Mouse (Mus musculus) limb, embryonic 11.5 days (tissue): ENCODE measurements around the gene Ndufa1. TPM values are rescaled to one million over a fixed set of nuclear protein-coding genes. Genes with fewer than 3 reads are reported as not detected.
A peak's percentile ranks its signal among the peaks of the same experiment; 100 is the strongest.
"Not testable (repeated sequence)": the region's sequence is repeated elsewhere in the genome, so short reads cannot be mapped to it uniquely, and the experiment has no call there.

ENCODE experiments used
- ATAC-seq: fragments of 200-750 bp; cut with Nextera tagmentation; 2 replicates; pipeline ENCODE4 v1.8.0; 2017; ENCODE audit warnings: low read depth; ENCODE audit not compliant: insufficient number of reproducible peaks, low FRiP score, low TSS enrichment
- DNase-seq: peaks from one replicate; pipeline ENCODE4 v3.0.0-alpha.2; 2015; ENCODE audit warnings: low spot score
- H3K27ac ChIP-seq: fragments of 300-500 bp; sonication (generic); replicated peaks from 2 replicates; pipeline ENCODE4 v1.5.1; 2014; ENCODE audit warnings: low read depth, mild to moderate bottlenecking, low read length
- H3K27me3 ChIP-seq: fragments of 300-500 bp; sonication (generic); 2 replicates; pipeline ENCODE4 v1.6.1; 2014; ENCODE audit warnings: mild to moderate bottlenecking, low read length, mixed read lengths; ENCODE audit not compliant: control insufficient read depth, insufficient read depth
- H3K36me3 ChIP-seq: fragments of 300-500 bp; sonication (generic); 2 replicates; pipeline ENCODE4 v1.6.1; 2014; ENCODE audit warnings: mild to moderate bottlenecking, low read length, moderate library complexity, mixed read lengths; ENCODE audit not compliant: control insufficient read depth, insufficient read depth
- H3K4me1 ChIP-seq: fragments of 300-500 bp; sonication (generic); 2 replicates; pipeline ENCODE4 v1.6.1; 2014; ENCODE audit warnings: low read length, mixed read lengths; ENCODE audit not compliant: control insufficient read depth, insufficient read depth
- H3K4me2 ChIP-seq: fragments of 300-500 bp; sonication (generic); 2 replicates; pipeline ENCODE4 v1.6.1; 2014; ENCODE audit warnings: low read depth, mild to moderate bottlenecking, moderate library complexity; ENCODE audit not compliant: severe bottlenecking
- H3K4me3 ChIP-seq: fragments of 300-500 bp; sonication (generic); 2 replicates; pipeline ENCODE4 v1.5.1; 2014; ENCODE audit warnings: low read depth, low read length
- H3K9ac ChIP-seq: fragments of 300-500 bp; sonication (generic); 2 replicates; pipeline ENCODE4 v1.6.1; 2014; ENCODE audit warnings: mild to moderate bottlenecking, low read length
- H3K9me3 ChIP-seq: fragments of 300-500 bp; sonication (generic); 2 replicates; pipeline ENCODE4 v1.6.1; 2016; ENCODE audit warnings: low read length; ENCODE audit not compliant: control insufficient read depth
- WGBS: fragments of 180-500 bp; shearing (Covaris S2); extraction: QIAGEN DNeasy Blood & Tissue Kit; methylation state at CpG from one replicate; pipeline ENCODE4 v1.1.7; 2014; 5-methylcytosine and 5-hydroxymethylcytosine counted together
- polyA plus RNA-seq: library from polyadenylated mRNA; unstranded; fragments of >200 nt; fragmentation: Nextera tagmentation; extraction: Ambion mirVana; gene quantifications from 2 replicates; pipeline ENCODE4 v1.2.1, GENCODE M21; 2014

The Ndufa1 gene
- polyA plus RNA-seq: 358 and 365 TPM in 2 replicates

DNA sequence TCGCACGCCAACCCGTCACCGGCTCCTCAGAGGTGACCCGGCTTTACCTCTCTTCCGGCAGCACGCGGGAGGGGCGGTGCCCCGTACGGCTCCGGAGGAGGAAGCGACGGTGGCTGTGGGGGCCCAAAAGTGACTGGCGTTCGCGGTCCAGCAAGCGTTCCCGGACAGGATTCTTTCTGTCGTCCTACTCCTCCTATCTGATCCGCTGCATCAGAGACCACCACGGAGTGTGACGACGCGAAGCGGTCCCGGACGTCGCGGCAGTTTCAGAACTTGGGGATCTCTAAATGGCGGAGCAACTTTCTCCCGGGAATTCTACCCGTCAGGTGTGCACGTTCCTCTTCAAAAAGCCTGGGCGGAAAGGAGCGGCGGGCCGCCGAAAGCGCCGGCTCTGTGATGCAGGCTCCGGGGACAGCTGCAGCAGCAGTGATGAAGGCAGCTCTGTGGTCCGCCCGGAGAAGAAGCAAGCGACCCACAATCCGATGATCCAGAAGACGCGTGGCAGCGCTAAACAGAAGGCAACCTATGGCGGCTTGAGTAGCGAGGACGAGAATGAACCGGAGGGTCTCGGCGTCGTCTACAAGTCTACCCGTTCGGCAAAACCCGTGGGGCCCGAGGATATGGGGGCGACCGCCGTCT, at the start of gene Ndufa1, which contains the start of gene Rnf113a1:
Gene Ndufa1, minus strand, starts transcription at position 59 of the 639 bp plus-strand sequence.
Gene Rnf113a1, plus strand, starts transcription at position 141 of the 639 bp plus-strand sequence.
- H3K4me1 ChIP-seq: no peaks in the 10 kb centered on the region
- no peaks in the 10 kb centered on the region for H3K9me3 ChIP-seq
- H3K36me3 ChIP-seq: no peaks in the 10 kb centered on the region
- H3K4me3 ChIP-seq: peak within 1 kb of the TSS; percentile 49
- 13% methylated on average over 61 of the region's 63 CpGs for WGBS
- H3K4me2 ChIP-seq: peak within 1 kb of the TSS; percentile 52
- ATAC-seq (peak; percentile 83), DNase-seq (peak; percentile 83)
- H3K9ac ChIP-seq: peak within 1 kb of the TSS; percentile 55
- no peaks in the 10 kb centered on the region for H3K27me3 ChIP-seq
- no peak within 1 kb of the TSS for H3K27ac ChIP-seq

DNA sequence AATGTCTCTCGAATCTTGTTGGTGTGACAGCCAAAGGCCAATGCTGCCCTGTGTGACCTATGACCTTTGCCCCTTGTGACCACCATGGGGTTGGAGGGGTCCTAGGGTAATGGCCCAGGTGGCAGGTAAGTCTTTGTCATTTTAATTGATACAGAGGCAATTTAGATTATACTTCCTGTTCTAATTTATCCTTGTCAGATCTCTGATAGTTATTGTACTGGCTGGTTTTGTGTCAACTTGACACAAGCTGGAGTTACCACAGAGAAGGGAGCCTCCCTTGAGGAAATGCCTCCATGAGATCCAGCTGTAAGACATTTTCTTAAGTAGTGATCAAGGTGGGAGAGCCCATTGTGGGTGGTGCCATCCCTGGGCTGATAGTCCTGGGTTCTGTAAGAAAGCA, 31.2 kb upstream of the Ndufa1 start, which contains the start of gene Rhox1:
Gene Rhox1, minus strand, starts transcription at position 101 of the 400 bp plus-strand sequence.
- WGBS: 79% methylated on average over 1 of the region's 1 CpGs
- H3K27me3 ChIP-seq, H3K4me1 ChIP-seq, H3K4me3 ChIP-seq, DNase-seq, H3K9ac ChIP-seq, ATAC-seq, H3K36me3 ChIP-seq, H3K9me3 ChIP-seq, H3K27ac ChIP-seq, H3K4me2 ChIP-seq: not testable (repeated sequence)

DNA sequence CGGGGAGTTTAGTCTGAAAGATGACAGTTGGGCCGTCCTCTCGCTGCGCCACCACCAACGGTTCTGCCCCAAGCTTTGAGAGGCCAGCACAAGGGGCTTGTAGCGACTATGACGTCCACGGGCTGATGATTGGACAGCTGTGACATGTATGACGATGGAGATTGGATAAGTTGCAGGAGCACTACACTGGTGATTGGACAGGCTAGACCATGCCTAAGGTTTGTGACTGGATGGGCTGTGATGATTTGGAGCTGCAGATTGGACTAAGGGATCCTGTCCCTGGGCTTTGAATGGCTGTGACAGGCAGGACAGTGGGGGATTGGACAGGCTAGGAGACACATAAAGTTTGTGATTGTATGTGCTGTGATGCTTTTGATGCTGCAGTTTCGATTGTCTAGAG, 20.0 kb upstream of the Ndufa1 start, which contains the start of gene Gm9:
Gene Gm9, minus strand, starts transcription at position 101 of the 400 bp plus-strand sequence.
- Histone ChIP-seq H3K27me3 (no peaks in the 10 kb centered on the region), H3K4me3 (no peak within 1 kb of the TSS), H3K36me3 (no peaks in the 10 kb centered on the region), H3K27ac (no peak within 1 kb of the TSS), H3K9me3 (no peaks in the 10 kb centered on the region), H3K4me1 (no peaks in the 10 kb centered on the region), H3K4me2 (no peak within 1 kb of the TSS), H3K9ac (no peak within 1 kb of the TSS)
- ATAC-seq (no peak), DNase-seq (no peak)
- WGBS: 84% methylated on average over 10 of the region's 10 CpGs

DNA sequence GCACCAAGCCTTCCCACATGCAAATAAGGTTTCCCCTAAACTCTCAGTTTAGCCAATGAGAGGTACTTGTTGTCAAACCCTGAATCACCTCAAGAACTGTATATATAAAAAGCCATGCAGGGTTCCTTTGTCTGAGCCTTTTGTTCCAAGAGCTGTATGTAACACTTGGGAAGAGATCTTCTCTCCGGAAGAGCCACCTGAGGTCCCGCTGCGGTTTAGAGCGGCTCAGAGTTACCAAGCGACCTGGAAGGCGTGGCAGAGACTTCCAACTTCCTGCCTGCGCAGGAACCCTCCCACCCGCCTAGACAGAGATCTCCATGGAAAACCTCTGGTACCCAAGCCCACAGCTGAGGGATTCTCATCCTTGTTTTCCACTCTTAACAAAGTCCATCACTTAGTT, 7.7 kb upstream of the Ndufa1 start:
- H3K4me1 ChIP-seq: no peaks in the 10 kb centered on the region
- H3K9ac ChIP-seq: no peak overlapping the region
- no peak overlapping the region for H3K27ac ChIP-seq
- no peaks in the 10 kb centered on the region for H3K9me3 ChIP-seq
- 44% methylated on average over 8 of the region's 8 CpGs for WGBS
- H3K4me2 ChIP-seq: no peak overlapping the region
- no peak for ATAC-seq
- H3K36me3 ChIP-seq: no peaks in the 10 kb centered on the region
- H3K4me3 ChIP-seq: no peak overlapping the region
- H3K27me3 ChIP-seq: no peaks in the 10 kb centered on the region
- no peak for DNase-seq

DNA sequence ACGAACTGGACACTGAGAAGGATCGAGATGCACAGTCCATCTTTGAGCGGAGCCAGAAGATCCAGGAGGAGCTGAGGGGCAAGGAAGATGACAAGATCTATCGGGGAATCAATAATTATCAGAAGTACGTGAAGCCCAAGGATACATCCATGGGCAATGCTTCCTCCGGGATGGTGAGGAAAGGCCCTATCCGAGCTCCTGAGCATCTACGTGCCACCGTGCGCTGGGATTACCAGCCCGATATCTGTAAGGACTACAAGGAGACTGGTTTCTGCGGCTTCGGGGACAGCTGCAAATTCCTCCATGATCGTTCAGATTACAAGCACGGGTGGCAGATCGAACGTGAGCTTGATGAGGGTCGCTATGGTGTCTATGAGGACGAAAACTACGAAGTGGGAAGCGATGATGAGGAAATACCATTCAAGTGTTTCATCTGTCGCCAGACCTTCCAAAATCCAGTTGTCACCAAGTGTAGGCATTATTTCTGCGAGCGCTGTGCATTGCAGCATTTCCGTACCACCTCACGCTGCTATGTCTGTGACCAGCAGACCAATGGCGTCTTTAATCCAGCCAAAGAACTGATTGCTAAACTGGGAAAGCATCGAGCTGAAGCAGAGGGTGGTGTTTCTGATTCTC, 899 bp upstream of the Ndufa1 start:
- Histone ChIP-seq H3K27me3 (no peaks in the 10 kb centered on the region), H3K36me3 (no peaks in the 10 kb centered on the region), H3K9ac (peak overlapping the region; percentile 55), H3K4me1 (no peaks in the 10 kb centered on the region), H3K27ac (no peak overlapping the region), H3K4me3 (peak overlapping the region; percentile 49), H3K9me3 (no peaks in the 10 kb centered on the region), H3K4me2 (peak overlapping the region; percentile 52)
- 29% methylated on average over 28 of the region's 28 CpGs for WGBS
- no peak for ATAC-seq
- peak; percentile 24 for DNase-seq

- Histone ChIP-seq H3K4me3 (peak overlapping the region; percentile 49), H3K9me3 (no peaks in the 10 kb centered on the region), H3K27ac (no peak overlapping the region), H3K36me3 (no peaks in the 10 kb centered on the region), H3K4me2 (peak overlapping the region; percentile 52), H3K27me3 (no peaks in the 10 kb centered on the region), H3K4me1 (no peaks in the 10 kb centered on the region), H3K9ac (peak overlapping the region; percentile 22; the same call in 1 of the 2 replicates)
- no peak; the same call in 1 of the 2 replicates for ATAC-seq
- DNase-seq: peak; percentile 19
- WGBS: 12% methylated on average over 20 of the region's 20 CpGs
These were observed 233 bp downstream of the Ndufa1 start for GRCm38 (mm10) chrX:37190755-37191104.

DNA sequence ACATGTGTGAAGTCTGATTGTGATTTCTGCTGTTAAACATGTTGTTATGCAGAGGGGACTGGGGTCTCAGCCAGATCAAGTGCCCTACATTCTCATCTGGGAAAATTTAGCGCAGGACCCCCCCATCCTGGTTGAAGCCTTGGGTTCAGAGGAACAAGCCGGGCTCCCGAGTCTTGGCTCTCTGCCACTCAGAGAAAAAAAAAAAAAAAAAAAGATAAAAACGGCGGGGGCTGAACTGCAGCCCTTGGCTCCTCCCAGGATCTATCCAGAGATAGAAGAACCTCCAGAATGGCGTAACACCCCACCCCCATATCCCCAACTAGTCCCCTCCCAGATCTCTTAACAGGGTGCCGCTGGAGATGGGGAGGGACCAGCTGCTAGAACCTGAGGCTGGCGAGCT, 6.6 kb downstream of the Ndufa1 start:
- H3K9ac ChIP-seq, DNase-seq, H3K4me1 ChIP-seq, H3K4me2 ChIP-seq, H3K36me3 ChIP-seq, ATAC-seq, H3K27ac ChIP-seq, H3K27me3 ChIP-seq, H3K9me3 ChIP-seq, H3K4me3 ChIP-seq: not testable (repeated sequence)
- 74% methylated on average over 8 of the region's 8 CpGs for WGBS

GRCm38 (mm10) chrX:37168742-37169141, 22.2 kb downstream of the Ndufa1 start, which contains the start of gene Akap14:
Gene Akap14 (minus strand): TSS chrX:37168842.
- no peak within 1 kb of the TSS for H3K4me3 ChIP-seq
- no peaks in the 10 kb centered on the region for H3K9me3 ChIP-seq
- no peak within 1 kb of the TSS for H3K9ac ChIP-seq
- ATAC-seq (no peak), DNase-seq (no peak)
- H3K27me3 ChIP-seq: no peaks in the 10 kb centered on the region
- no peak within 1 kb of the TSS for H3K27ac ChIP-seq
- H3K36me3 ChIP-seq: no peaks in the 10 kb centered on the region
- 56% methylated on average over 5 of the region's 5 CpGs for WGBS
- no peak within 1 kb of the TSS for H3K4me2 ChIP-seq
- no peaks in the 10 kb centered on the region for H3K4me1 ChIP-seq
